Mouse (Mus musculus): ENCODE results near the gene Gpr132. TPM values are rescaled to one million over a fixed set of nuclear protein-coding genes. Genes with fewer than 3 reads are reported as not detected.

Gene Gpr132
- total and polyA plus RNA-seq, 3 experiments, result 24.4 to 62.1 (median 44.7) TPM

GRCm38 (mm10) chr12:112830141-112830540, 37.9 kb downstream of the Gpr132 start:
- H3K27me3 ChIP-seq (replicated peaks), result no peaks in the 10 kb centered on the region
- H3K4me1 ChIP-seq (ENCODE audit: control insufficient read depth in 1 of 2, insufficient read depth in 2 of 2), result peaks cover 9 to 45% of the 10 kb centered on the region in 2 experiments
- no peaks in the 10 kb centered on the region for H3K9me3 ChIP-seq (replicated peaks; ENCODE audit: low read length)
- H3K36me3 ChIP-seq (replicated peaks in 1 of 2; ENCODE audit: control insufficient read depth in 1 of 2, insufficient read depth in 1 of 2, low read length in 1 of 2), result peaks cover 12 to 44% of the 10 kb centered on the region in 2 experiments
- H3K79me2 ChIP-seq (replicated peaks; ENCODE audit: control insufficient read depth, extremely low read depth, insufficient read depth, poor library complexity, severe bottlenecking), result peaks cover 37% of the 10 kb centered on the region
- TF ChIP-seq HCFC1 (IDR thresholded peaks at IDR 0.05; ENCODE audit: low read depth, low read length) (no peak), ZC3H11A (IDR thresholded peaks at IDR 0.05; ENCODE audit: low read depth, low read length) (no peak), TBP (conservative IDR thresholded peaks at IDR 0.05; ENCODE audit: low read depth, low read length) (no peak), MYC (IDR thresholded peaks at IDR 0.05; ENCODE audit: low read depth, low read length) (no peak), NELFE (IDR thresholded peaks at IDR 0.05; ENCODE audit: low read depth, low read length) (no peak), BHLHE40 (IDR thresholded peaks at IDR 0.05; ENCODE audit: low read depth, low read length) (no peak), USF2 (conservative IDR thresholded peaks at IDR 0.05; ENCODE audit: low read depth, low read length) (no peak), JUND (conservative IDR thresholded peaks at IDR 0.05; ENCODE audit: low read depth, low read length) (no peak), EP300 (IDR thresholded peaks at IDR 0.05; ENCODE audit: low read length) (no peak), SIN3A (IDR thresholded peaks at IDR 0.05; ENCODE audit: low read length) (no peak), TCF12 (IDR thresholded peaks at IDR 0.05; ENCODE audit: low read depth, low read length) (no peak), GABPA (IDR thresholded peaks at IDR 0.05; ENCODE audit: insufficient replicate concordance, low read depth, low read length) (no peak), MXI1 (IDR thresholded peaks at IDR 0.05; ENCODE audit: low read depth, low read length) (no peak), RAD21 (IDR thresholded peaks at IDR 0.05; ENCODE audit: low read depth, low read length) (no peak), CTCF (conservative IDR thresholded peaks at IDR 0.05 in 1 of 2, IDR thresholded peaks at IDR 0.05 in 1 of 2; ENCODE audit: low read depth in 2 of 2, low read length in 2 of 2) (no peak)
- dilution Hi-C loops (cut with MboI; ENCODE audit: extremely low pct_ligation_motif_present, extremely low pct_unique_long_range_greater_than_20kb, low sequenced_read_pairs) (no loop called here), in situ Hi-C loops (cut with MboI; ENCODE audit: low pct_ligation_motif_present, low pct_unique_long_range_greater_than_20kb, low sequenced_read_pairs) (no loop called here)
- DNase-seq (ENCODE audit: extremely low read depth), result no peak
- peak overlapping the region; percentile 76 for H3K4me2 ChIP-seq (ENCODE audit: insufficient read depth, low read depth, poor library complexity, severe bottlenecking)
- H3K9ac ChIP-seq (ENCODE audit: insufficient read depth, low read depth), result peak overlapping the region; percentile 90
- H3K27ac ChIP-seq (ENCODE audit: insufficient read depth, low read depth), result no peak overlapping the region
- peak overlapping the region; percentile 83 to 85 (median 83) for H3K4me3 ChIP-seq (replicated peaks in 1 of 3; ENCODE audit: low read depth in 2 of 3, low read length in 2 of 3, poor library complexity in 1 of 3)

- no peak for TF ChIP-seq USF1 (IDR thresholded peaks at IDR 0.05; ENCODE audit: low read depth, low read length)
- peak; percentile 73 for TF ChIP-seq MXI1 (IDR thresholded peaks at IDR 0.05; ENCODE audit: low read depth, low read length)
- TF ChIP-seq NRF1 (IDR thresholded peaks at IDR 0.05; ENCODE audit: low read depth, low read length), result peak; percentile 58
- TF ChIP-seq ELF1 (IDR thresholded peaks at IDR 0.05; ENCODE audit: low read depth, low read length), result peak; percentile 29; the same call in 1 of the 2 replicates
- TF ChIP-seq E2F4 (IDR thresholded peaks at IDR 0.05; ENCODE audit: insufficient replicate concordance, low read depth, low read length), result no peak; the same call in 1 of the 2 replicates
- TF ChIP-seq BHLHE40 (IDR thresholded peaks at IDR 0.05; ENCODE audit: low read depth, low read length), result peak; percentile 78
- TF ChIP-seq NELFE (IDR thresholded peaks at IDR 0.05; ENCODE audit: low read depth, low read length), result peak; percentile 81
- no peak for TF ChIP-seq ZKSCAN1 (IDR thresholded peaks at IDR 0.05; ENCODE audit: borderline replicate concordance, low read depth, low read length)
- 0 out of 2 replicates have a peak, but pooled peaks have one; percentile 42 for TF ChIP-seq KAT2A (IDR thresholded peaks at IDR 0.05; ENCODE audit: insufficient replicate concordance, low read length)
- peak; percentile 69; the same call in 1 of the 2 replicates for TF ChIP-seq MAX (IDR thresholded peaks at IDR 0.05; ENCODE audit: low read length)
- TF ChIP-seq TCF12 (IDR thresholded peaks at IDR 0.05; ENCODE audit: low read depth, low read length), result 0 out of 2 replicates have a peak, but pooled peaks have one; percentile 50
- no peak for TF ChIP-seq EP300 (IDR thresholded peaks at IDR 0.05; ENCODE audit: low read length)
- peak in 1 of 2 experiments; percentile 17; a peak in 2 of 4 replicates for TF ChIP-seq CTCF (conservative IDR thresholded peaks at IDR 0.05 in 1 of 2, IDR thresholded peaks at IDR 0.05 in 1 of 2; ENCODE audit: low read depth in 2 of 2, low read length in 2 of 2)
- TF ChIP-seq ZMIZ1 (IDR thresholded peaks at IDR 0.05; ENCODE audit: low read depth, low read length), result peak; percentile 86; the same call in 1 of the 2 replicates
- peak; percentile 81 for TF ChIP-seq HCFC1 (IDR thresholded peaks at IDR 0.05; ENCODE audit: low read depth, low read length)
- peak; percentile 68 for TF ChIP-seq POLR2AphosphoS2 (IDR thresholded peaks at IDR 0.05; ENCODE audit: low read depth, low read length)
- no peak for TF ChIP-seq IRF4 (IDR thresholded peaks at IDR 0.05; ENCODE audit: low read depth, low read length)
- TF ChIP-seq RCOR1 (conservative IDR thresholded peaks at IDR 0.05; ENCODE audit: low read depth, low read length), result no peak
- TF ChIP-seq MAZ (IDR thresholded peaks at IDR 0.05; ENCODE audit: low read depth, low read length), result no peak
- TF ChIP-seq POLR2A (IDR thresholded peaks at IDR 0.05; ENCODE audit: low read depth, low read length), result peak; percentile 88
- peak; percentile 54 for TF ChIP-seq SIN3A (IDR thresholded peaks at IDR 0.05; ENCODE audit: low read length)
- TF ChIP-seq MYC (IDR thresholded peaks at IDR 0.05; ENCODE audit: low read depth, low read length), result peak; percentile 34; the same call in 1 of the 2 replicates
- TF ChIP-seq TBP (conservative IDR thresholded peaks at IDR 0.05; ENCODE audit: low read depth, low read length), result no peak
- peak within 1 kb of the TSS; percentile 95 for H3K9ac ChIP-seq (ENCODE audit: insufficient read depth, low read depth)
- peaks cover 11 to 53% of the 10 kb centered on the region in 2 experiments for H3K4me1 ChIP-seq (ENCODE audit: control insufficient read depth in 1 of 2, insufficient read depth in 2 of 2)
- H3K27ac ChIP-seq (ENCODE audit: insufficient read depth, low read depth), result peak within 1 kb of the TSS; percentile 50; the same call in 1 of the 2 replicates
- no peaks in the 10 kb centered on the region for H3K9me3 ChIP-seq (replicated peaks; ENCODE audit: low read length)
- H3K4me2 ChIP-seq (ENCODE audit: insufficient read depth, low read depth, poor library complexity, severe bottlenecking), result peak within 1 kb of the TSS; percentile 94
- dilution Hi-C loops (cut with MboI; ENCODE audit: extremely low pct_ligation_motif_present, extremely low pct_unique_long_range_greater_than_20kb, low sequenced_read_pairs), result no loop called here
- peak; percentile 96 for DNase-seq (ENCODE audit: extremely low read depth)
- peak within 1 kb of the TSS; percentile 85 to 94 (median 92) for H3K4me3 ChIP-seq (replicated peaks in 1 of 3; ENCODE audit: low read depth in 2 of 3, low read length in 2 of 3, poor library complexity in 1 of 3)
- H3K36me3 ChIP-seq (replicated peaks in 1 of 2; ENCODE audit: control insufficient read depth in 1 of 2, insufficient read depth in 1 of 2, low read length in 1 of 2), result peaks cover 18 to 52% of the 10 kb centered on the region in 2 experiments
- in situ Hi-C loops (cut with MboI; ENCODE audit: low pct_ligation_motif_present, low pct_unique_long_range_greater_than_20kb, low sequenced_read_pairs), result no loop called here
- no peaks in the 10 kb centered on the region for H3K27me3 ChIP-seq (replicated peaks)
- H3K79me2 ChIP-seq (replicated peaks; ENCODE audit: control insufficient read depth, extremely low read depth, insufficient read depth, poor library complexity, severe bottlenecking), result peaks cover 45% of the 10 kb centered on the region
Observed at GRCm38 (mm10) chr12:112829244-112829864, 38.7 kb downstream of the Gpr132 start, which contains the start of gene Cdca4. Gene Cdca4 (minus strand): TSS chr12:112829423.
